Mouse (Mus musculus): ENCODE data around the gene Sgpl1. TPM values are rescaled to one million over a fixed set of nuclear protein-coding genes. Genes with fewer than 3 reads are reported as not detected.

Gene Sgpl1
- total RNA-seq, 2 experiments from 2014 or later = 5.7 to 6.7 TPM

DNA sequence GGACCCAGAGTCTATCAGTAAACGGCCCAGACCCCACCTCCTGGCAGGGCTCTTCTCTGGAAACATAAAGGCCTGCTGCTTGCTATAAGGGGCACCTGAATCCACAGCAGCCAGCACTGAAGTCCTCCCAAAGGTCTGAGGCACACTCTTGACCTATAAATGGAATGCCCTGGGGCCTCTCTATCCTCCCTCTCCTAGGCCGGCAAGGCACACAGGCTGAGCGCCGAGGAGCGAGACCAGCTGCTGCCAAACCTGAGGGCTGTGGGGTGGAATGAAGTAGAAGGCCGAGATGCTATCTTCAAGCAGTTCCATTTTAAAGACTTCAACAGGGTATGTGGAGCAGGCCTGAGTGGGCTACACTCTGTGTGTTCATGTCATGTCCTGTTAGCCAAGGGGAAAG is 55.6 kb downstream of the Sgpl1 start:
- no peak for DNase-seq
- intact Hi-C loops (cut with DNase I) = no loop called here

DNA sequence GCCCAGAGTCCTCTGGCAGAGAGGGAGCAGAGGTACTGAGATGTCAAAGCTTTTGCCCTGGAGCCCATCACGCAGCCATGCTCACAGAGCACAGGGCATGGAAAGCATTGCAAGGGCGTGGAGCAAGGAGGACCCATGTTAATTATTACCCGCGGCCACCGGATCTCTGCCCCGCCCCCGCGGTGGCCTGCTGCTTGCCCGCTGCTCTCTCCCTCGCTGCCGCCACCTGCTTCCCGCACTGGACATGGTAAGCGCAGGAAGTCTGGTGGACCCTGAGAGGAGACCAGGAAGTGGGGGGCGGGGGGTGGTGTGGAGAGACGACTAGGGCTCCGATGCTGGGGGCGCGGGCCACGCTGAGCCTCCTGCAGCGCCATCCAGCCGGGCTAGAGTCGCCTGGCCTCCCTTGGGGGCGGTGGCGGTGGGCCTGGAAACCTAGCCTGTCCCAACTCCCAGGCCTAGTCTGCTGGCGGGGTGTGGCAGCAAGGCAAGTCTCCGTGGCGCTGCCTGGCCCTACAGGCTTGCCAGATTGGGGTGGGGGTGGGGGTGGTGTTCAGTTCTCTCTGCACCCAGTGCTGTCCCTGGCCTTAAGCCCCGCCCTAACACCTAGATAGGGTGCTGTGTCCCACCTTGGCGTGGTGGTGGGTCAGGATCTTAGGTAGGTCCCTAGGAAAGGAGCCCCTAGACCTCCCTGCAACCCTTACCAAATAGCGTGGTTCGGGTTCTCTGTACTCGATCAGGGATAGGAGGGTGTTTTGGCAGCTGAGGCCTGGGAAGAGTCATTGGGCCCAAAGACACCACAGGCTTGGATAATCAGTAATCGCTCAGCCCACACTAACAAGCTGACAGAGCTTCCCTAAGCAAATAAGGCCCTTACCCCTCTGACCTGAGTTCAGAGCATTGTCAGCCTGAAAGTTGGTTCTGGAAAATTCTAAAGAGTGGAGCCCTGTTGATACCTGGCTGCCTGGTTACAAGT is 58.0 kb downstream of the Sgpl1 start, which contains the start of gene Pcbd1:
Pcbd1 (plus strand) TSS at position 162 of the 973 bp plus-strand sequence.
- intact Hi-C loops (cut with DNase I) = no loop called here
- DNase-seq = no peak

DNA sequence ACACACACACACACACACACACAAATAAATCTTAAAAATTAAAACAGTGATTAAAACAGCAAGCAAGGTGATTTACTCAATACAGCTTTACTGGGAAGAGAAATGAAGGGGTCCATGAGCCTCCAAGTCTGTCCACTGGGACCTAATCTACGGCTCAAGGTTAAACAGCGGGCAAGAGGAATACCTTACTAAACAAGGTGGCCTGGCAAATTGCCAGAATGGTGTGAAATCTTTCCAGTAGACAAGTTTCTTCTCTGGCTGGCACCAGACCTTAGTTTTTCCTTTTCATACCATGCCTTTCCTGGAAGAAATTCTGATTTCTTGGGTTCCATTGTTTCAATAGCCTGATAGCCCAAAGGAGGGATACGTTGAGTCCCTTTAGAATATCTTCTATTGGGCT is 59.0 kb downstream of the Sgpl1 start:
- intact Hi-C loops (cut with DNase I) = no loop called here
- no peak for DNase-seq

DNA sequence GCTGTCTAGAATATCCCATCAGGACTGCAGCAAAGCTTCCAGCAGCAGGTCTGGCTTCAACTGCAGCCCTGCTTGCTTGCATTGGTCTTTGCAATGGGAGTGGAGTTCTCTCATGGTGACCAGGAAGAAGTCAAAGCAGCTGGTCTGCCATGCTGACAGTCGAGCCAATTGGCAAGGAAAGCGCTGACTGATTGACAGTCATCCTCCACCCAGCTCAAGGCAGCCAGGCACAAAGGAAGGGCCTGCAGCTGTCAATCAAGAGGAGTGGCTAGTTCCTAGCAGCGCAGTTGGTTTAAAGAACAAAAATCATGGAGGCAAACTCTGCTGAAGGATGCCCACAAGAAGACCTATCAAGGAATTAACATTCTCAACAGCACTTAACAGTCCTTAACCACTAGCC is 61.0 kb downstream of the Sgpl1 start:
- no peak for DNase-seq

DNA sequence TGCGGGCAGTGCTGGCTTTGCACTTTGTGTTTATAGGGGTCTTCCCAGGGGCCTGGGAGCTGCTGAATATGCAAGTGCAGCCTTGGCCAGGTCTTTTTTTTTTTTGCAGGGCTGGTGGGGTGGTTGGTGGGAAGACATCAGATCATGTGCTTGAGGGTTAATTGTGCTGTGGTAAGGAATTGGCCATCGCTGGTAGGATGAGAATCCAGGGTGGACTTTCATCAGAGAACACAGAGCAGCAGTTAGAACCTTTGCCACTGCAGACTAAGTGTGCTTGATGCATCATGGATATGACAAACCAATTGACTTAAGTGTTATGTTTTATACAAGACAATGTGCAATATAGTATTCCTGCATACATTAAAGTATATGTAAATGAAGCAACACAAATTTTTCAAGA is 62.1 kb downstream of the Sgpl1 start:
- intact Hi-C loops (cut with DNase I) = no loop called here
- DNase-seq = no peak

More for the DNA sequence above, 61.0 kb downstream of the Sgpl1 start:
- intact Hi-C loops (cut with DNase I) = no loop called here

DNA sequence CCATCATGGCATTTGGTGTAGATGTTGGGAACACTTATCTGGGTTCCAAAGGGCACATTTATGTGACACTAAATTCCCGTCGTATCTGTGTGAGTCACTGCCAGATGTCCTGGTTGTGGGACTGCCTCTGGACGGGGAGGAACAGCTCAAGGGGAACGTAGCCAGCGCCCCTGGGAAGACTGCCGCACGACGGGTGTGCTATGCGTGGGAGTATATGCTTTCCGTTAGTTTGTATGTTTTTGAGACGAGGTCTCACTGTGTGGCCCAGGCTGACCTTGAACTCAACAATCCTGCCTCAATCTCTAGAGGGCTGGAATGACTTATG is 66.6 kb downstream of the Sgpl1 start:
- no peak for DNase-seq
- intact Hi-C loops (cut with DNase I) = no loop called here

DNA sequence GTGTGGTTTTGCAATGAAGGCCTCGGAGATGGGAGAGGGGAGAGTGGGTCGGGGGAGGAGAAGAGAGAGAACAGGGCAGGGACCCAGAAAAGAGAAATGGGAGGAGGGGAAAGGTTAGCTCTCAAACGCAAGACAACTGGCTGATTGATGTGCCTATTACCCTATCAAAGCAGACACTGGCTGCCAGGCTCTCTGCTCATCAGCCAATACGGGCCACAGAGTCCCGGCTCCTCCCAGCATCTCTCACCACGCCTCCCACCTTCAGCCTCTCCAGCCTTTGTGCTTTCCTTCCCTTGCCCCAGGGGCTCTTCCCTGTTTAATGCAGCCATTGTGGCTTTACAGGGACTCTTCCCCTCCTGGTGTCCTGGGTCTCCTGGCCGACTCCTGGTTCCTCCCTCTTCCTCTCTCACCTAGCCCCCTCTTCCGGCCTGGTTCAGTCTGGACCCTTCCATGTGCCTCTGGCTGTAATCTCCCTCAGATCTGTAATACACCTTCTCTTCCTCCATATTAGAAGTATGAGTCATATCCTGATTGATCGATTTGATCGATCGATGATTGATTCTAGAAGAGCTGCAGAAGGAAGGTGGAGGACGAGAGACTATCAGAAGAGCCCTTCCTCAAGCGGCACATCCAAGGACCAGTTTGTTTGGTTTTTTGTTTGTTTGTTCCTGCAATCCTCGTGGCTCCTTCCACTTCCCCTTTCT is 67.1 kb downstream of the Sgpl1 start:
- peak; percentile 15 to 21 for DNase-seq

DNA sequence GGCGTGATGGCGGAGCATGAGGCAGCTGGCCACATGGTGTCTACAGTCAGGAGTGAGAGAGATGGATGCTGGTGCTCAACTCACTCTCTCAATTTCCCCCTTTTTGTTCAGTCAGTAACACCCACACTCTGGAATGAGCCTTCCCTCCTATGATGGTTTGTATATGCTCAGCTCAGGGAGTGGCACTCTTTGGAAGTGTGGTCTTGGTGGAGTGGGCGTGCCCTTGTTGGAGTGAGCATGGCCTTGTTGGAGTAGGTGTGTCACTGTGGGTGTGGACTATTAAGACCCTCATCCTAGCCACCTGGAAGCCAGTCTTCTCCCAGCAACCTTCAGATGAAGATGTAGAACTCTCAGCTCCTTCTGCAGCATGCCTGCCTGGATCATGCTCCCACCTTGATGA is 71.9 kb downstream of the Sgpl1 start:
- DNase-seq = no peak
- intact Hi-C loops (cut with DNase I) = no loop called here

More for the DNA sequence above, 67.1 kb downstream of the Sgpl1 start:
- intact Hi-C loops (cut with DNase I) = no loop called here

DNA sequence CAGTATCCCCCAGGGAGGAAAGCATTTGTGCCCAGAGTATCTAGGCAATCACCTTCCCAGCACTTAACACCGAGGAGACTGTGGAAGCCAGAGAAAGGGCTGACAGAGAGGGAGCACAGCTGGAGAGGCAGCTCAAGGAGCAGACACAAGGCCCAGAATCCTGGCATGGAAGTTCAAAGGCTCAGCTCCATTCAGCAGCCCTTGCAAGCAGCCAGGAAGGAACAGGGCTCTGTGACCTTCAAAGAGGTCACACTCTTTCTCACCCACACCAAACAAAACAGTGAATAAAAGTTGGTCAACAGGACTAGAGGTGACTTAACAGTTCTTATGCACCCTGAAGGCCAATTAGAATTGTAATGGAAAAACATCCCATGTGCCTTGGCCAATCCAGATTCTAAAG is 72.9 kb downstream of the Sgpl1 start:
- DNase-seq = no peak
- intact Hi-C loops (cut with DNase I) = no loop called here

DNA sequence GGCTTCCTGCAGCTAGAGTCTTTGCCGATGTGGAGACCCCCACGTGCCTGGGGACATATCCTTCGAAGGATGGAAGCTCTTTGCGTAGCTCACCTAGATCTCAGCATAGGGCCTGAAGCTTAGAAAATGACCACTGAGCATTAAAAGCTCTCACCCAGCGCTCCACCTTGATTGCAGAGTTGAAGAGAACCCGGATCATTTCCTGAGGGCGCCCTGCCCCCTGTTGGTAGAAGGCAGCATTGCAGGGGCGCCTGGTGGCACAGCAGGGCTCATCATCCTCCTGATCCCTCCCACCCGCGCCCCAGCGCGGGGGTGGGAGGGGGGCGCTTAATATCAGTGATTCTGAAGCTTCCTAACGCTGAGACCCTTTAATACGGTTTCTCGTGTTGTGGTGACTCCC is 75.2 kb downstream of the Sgpl1 start:
- intact Hi-C loops (cut with DNase I) = no loop called here
- peak in 1 of 2 experiments; percentile 35 for DNase-seq

DNA sequence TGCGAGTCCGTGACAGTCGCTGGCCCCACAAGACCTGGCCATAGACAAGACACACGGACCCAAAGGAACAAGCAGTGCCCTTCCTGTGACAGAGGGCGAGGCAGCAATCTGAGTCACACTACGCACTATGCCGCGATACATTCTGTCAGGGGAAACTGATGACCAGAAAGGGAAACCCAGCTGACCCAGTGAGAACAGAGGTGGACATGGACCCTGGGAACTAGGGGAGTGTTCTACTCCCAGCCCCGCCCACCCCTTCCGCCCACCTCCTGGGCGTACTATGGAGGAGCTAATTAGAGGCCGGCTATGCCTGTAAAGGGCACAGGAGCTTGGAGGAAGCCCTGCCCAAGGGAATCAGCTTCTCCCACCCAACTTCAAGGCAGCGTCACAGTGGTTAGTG is 78.3 kb downstream of the Sgpl1 start:
- intact Hi-C loops (cut with DNase I) = loop anchor here (2.0 kb wide), 1 partner anchor 290 kb away; no protein-coding TSS in a partner anchor
- DNase-seq = no peak

DNA sequence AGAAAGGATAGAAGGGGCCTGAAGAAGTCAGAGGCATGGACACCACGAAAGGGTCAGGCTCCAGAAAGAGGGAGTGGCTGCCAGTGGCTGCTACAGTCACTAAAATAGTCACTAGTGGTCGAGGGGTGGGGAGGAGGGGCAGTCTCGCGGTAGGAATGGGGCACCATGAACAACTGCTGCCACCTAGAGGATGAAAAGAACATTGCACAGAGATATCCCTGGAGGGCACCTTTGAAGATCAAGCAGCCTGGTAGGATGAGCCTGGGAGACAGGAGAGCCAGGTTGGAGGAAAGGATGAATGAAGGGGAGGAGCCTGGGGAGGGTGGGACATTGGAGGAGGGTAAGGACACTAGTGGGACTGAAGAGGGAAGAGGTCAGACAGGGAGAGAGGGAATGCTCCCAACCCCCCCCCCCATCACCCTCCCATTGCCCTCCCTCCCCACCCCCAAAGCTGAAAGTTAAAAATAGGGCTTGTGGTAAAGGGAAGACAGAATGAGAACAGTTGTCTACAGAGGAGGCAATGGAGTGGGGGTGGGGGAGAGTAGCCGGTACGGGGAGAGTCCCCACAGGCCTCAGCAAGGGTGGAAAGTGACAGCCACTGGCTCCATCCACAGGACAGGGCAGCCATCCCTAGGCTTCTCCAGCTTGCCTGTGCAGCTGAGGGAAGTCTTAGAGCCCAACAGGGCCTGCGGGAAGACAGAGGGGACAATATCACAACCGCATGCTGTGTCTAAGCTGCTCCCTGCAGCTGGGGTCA is 78.9 kb downstream of the Sgpl1 start:
- DNase-seq = no peak

DNA sequence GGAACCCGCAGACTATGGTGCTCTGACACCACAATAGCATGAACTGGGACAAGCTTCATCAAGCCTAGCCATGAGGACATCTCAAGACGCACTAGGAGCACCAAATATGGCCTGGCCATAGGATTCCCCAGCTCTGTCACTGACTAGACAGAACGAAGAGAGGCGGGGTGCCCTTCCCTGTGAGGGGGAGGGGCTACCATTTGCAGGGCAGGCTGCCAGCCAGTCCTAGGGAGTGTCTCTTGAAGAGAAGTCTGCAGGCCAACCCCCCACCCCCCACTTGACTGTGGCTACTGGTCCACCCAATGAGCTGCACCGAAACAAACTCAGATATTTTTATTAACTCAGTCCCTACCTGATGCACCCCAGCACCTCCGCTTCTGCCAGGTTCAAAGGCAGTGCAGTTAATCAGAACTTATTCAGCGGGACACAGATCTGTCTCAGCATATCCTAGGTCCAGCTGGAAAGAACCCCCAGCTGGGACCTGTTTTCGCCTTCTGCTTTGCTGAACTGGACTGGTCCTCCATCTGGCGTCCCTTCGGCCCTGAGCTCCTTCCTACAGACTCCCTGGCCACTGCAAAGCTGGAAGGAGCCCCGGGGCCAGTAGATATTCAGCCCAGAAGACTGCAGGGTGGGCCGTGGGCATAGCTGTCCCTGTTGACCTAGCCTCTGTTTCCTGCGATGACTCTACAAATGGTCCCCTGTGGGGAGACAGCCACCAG is 82.1 kb downstream of the Sgpl1 start:
- DNase-seq = no peak
- intact Hi-C loops (cut with DNase I) = no loop called here

More for the DNA sequence above, 78.9 kb downstream of the Sgpl1 start:
- intact Hi-C loops (cut with DNase I) = loop anchor here (2.0 kb wide), 1 partner anchor 290 kb away; no protein-coding TSS in a partner anchor

DNA sequence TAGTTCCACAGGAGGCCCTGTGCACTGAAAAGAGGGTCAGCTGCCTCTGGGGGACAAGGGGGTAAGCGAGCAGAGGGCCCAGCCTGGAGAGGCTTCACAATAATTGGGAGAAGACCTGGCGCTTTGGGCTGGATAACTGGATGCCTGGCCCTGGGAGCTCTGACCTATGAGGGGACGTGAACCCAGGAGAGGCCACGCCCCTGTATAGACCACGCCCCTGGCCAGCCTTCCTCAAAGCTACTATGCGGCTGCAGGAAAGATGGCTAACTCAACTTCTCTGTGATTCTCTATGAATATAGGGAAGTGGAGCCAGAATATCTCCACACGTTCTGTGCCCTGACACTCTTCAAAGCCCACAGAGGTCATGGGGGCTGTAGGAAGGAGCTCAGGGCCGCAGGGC is 82.9 kb downstream of the Sgpl1 start:
- intact Hi-C loops (cut with DNase I) = no loop called here
- no peak for DNase-seq

DNA sequence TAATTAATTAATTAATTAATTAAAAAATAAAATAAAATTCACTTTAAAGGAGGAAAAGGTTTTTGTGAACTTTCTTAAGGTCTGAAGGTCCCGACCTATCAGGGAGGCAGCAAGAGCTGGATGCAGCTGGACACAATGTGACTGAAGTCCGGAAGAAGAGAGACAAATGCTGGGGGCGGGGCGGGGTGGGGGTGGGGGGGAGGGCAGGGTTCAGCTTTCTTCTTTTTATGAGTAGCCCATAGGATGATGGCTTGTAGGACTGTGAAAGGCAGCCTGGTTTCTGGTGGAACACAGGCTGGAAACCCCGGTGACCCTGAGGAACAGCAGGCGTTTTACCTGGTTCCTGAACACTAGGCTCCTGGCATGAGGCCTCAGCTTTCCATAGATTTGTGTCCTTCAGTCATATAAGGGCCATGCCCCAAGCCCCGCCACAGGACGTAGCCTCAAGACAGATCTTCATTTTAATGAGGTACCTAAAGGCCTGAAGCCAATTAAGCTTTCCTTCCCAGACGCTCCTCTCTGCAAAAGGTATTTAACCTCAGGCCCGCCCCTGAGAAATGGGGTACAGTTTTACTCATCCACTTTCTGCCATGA is 84.1 kb downstream of the Sgpl1 start:
- intact Hi-C loops (cut with DNase I) = no loop called here
- DNase-seq = no peak

DNA sequence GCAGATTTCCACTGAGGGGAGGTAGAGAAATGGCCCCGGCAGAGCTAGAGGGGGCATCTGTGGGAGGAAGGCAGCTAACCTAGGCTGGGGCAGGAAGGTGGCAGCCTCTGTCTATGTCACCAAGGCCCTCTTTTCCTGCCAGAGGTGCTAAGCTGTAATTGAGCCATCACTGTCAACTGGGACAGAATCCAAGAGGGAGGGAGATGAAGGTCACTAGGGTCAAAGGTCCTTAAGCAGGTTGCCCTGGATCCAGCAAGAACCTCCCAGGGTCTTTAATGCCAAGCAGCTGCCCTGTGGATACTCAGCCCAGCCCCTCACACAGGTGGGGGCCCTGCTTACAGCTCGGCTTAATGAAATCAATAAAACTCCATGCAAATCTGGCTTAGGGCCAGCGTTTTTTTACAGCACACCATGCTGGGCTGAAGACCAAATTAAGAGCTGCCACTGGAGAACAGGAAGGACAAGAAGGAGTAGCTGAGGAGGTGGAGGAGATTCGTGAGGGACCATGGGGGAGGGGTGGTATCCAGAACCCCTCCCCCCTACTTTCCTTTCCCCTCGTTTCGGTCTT is 87.9 kb downstream of the Sgpl1 start:
- intact Hi-C loops (cut with DNase I) = no loop called here
- DNase-seq = no peak

DNA sequence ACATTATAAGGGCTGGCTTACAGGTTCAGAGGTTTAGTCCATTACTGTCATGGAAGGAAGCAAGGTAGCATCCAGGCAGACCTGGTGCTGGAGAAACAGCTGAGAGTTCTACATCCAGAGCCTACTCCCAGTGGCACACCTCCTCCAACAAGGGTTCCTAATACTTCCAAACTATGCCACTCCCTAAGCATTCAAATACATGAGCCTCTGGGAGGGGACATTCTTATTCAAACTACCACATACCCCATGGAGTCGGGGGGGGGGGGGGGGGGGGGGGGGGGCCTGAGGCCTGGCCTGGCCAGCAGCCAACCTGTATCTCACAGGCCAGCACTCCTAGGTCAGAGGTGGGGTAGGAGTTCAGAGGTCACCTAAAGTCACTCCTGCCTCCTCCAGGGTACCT is 88.4 kb downstream of the Sgpl1 start:
- DNase-seq = no peak
- intact Hi-C loops (cut with DNase I) = no loop called here

DNA sequence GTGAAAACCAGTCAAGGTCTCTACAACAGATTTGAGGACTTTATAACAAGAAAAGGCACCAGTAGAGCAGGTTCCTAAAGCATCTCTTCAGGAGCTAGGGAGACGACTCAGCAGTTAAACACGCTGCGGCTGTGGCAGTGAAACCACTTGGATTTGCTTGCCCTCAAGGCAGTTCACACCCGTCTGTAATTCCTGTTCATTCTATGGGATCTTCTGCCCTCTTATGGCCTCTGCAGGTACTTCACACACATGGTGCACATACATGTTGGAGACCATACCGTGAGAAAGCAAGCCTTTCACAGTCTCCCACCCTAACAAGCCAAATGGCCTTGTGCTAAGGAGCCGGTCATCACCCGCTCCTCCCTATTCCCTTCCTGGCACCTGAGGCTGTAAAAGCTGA is 90.8 kb downstream of the Sgpl1 start:
- no peak for DNase-seq
- intact Hi-C loops (cut with DNase I) = no loop called here

DNA sequence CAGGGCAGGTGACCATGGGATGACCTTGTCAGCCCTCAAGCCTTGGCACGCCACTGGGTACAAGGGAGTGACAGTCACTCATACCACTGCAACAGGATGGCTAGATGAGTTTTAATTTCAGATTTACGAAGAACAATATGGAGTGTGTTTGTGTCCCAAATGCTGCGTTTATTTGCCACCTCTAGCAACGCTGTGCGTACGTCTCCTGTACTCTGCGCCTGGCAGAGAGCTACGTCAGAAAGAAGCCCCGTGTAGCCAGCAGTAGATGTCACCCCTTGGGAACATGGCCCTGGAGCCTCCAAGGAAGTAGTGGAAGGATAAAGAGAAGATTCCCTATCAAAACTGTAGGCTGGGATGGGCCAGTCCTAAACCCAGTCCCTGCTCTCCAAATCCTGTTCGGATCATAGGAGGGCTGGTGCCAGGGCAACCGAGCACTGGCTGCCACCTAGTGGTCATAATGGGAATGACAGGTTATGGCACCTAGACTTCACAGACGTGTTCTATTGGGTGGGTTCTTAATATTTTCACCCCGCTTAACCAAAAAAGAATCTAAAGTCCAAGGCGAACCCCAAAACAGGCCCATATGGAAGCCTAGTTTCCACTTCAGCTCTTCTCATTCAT is 95.4 kb downstream of the Sgpl1 start:
- peak in 1 of 2 experiments; percentile 35 for DNase-seq
- intact Hi-C loops (cut with DNase I) = loop anchor here (1.0 to 2.0 kb wide), 2 partner anchors 217 to 273 kb away; no protein-coding TSS in a partner anchor

Data from gastrocnemius, postnatal 36 days (tissue).